Mouse (Mus musculus): ENCODE data around the gene Ankrd13a.

Gene Ankrd13a

DNA sequence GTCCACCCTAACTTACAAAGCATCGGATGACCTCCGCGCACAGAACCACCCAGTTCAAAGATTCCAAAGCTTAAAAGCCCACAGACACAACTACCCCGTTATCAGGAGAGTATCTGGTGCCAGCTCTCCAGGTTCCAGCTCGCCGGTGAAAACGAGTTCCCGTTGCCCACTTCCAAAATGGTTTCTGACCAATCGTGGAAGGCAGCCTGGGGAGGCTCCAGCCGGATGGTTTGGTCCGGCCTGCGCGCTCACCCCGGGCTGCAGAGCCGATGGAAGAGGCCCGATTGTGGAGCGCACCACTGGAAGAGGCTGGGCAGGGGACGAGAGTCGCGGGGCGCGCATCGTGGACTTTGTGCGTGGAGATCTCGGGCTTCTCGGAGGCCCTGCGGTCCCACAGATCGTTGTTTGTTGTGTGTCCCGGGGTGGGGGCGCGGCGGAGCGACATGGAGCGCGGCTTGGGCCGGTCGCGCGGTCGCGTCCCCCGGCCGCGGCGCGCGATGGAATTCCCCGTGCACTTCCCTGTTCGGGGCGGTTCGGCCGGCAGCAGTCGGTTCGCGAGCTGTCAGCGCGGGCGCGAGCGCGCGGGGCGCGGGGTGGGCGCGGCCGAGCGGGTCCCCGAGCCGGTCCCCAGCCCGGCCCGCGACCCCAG lies at the start of gene Ankrd13a:
TSS of gene Ankrd13a (plus strand) at position 275 of the 649 bp plus-strand sequence.
- peak; percentile 89 to 91 for DNase-seq (ENCODE audit: low spot score in 2 of 2)

DNA sequence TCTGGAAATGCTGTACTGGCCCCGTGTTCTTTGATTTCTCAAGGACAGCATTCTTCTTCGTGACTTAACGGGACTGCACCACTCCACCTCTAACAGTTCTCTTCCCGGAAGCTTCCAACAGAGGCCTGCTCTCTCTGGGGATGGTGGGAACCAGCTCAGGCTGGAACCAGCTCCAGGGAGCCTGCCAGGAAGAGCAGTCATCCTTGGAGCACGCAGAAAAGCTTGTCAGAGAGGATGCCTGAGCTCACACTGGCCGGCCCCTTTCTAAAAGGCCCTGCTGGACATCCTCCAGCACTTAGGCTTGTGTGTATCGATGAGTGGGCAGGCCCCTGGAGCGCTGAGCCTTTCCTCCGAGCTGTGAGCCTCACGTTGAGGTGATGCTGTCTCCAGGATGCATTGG lies 46.3 kb upstream of the Ankrd13a start:
- DNase-seq (ENCODE audit: low spot score in 2 of 2), result no peak

DNA sequence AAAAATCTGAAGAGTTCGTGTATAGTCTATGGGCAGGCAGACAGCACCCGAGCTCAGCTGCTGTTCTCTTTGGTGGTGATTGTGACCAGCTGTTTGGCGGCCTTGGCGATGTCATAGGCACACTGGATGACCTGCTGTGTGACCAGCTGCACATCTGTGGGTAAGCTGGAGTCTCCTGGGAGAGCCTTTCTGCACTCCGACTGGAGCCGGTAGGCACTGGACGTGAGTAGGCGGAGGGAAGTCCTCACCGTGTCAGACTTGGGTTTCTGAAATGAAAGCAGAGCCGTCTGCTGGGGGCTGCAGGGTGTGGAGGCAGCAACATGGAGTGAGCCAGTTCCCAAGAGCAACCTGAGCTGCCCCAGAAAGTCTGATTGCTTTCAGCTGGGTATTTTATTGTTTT lies 44.3 kb upstream of the Ankrd13a start:
- no peak for DNase-seq (ENCODE audit: low spot score in 2 of 2)

DNA sequence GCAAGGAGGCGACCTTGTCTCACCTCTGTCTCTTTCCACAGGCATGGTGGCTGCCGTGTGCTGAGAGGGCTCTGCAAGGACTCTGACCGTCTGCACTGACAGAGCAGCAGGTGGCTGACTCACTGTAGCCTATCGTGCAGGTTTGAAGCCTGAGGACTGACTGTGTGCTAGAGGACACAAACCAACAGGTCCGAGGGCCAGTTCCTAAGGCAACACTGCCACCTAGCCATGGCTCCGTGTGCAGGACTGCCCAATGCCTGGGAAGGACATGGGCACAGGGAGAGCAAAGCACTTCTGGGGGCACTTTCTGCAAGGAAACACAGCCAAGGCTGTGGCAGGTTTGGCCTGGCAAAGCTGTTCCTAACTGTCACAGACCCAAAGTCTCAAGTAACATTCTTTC lies 43.0 kb upstream of the Ankrd13a start:
- DNase-seq (ENCODE audit: low spot score in 2 of 2), result no peak

DNA sequence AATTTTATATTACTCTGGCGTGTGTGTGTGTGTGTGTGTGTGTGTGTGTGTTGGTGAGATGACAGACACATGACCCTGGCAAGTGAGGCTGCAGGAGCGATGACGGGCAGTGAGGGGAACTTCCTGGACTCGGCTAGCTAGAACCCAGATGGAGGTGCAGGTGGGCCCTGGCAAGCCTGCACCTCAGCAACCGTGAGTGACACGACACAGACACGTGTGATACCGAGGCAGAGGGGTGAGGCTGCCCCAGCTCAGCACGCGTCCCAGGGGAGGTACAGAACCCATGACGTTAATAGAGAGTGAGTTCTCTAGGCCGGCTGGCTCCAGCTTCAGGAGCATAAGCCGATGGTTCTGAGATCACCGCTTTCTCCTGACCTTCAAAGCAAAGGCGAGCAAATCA lies 42.5 kb upstream of the Ankrd13a start:
- DNase-seq (ENCODE audit: low spot score in 2 of 2), result no peak

DNA sequence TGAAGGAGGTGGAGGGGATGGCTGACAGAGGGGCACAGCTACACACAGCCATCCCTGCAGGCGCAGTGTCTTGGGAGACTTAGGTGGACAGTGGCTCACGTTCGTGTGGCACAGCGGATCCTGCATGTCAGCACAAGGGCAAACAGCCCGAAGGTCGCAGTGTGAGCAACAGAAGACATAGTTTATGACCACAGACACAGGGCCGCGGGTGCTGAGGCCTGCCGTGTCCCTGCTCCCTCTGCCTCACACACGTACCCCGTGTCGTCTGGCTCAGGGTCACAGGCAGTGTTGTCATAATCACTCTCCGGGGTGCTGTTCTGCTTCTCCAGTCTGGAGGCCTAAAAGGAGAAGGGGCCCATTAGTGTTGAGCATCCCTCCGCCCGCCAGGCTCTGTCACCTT lies 40.9 kb upstream of the Ankrd13a start:
- no peak for DNase-seq (ENCODE audit: low spot score in 2 of 2)

DNA sequence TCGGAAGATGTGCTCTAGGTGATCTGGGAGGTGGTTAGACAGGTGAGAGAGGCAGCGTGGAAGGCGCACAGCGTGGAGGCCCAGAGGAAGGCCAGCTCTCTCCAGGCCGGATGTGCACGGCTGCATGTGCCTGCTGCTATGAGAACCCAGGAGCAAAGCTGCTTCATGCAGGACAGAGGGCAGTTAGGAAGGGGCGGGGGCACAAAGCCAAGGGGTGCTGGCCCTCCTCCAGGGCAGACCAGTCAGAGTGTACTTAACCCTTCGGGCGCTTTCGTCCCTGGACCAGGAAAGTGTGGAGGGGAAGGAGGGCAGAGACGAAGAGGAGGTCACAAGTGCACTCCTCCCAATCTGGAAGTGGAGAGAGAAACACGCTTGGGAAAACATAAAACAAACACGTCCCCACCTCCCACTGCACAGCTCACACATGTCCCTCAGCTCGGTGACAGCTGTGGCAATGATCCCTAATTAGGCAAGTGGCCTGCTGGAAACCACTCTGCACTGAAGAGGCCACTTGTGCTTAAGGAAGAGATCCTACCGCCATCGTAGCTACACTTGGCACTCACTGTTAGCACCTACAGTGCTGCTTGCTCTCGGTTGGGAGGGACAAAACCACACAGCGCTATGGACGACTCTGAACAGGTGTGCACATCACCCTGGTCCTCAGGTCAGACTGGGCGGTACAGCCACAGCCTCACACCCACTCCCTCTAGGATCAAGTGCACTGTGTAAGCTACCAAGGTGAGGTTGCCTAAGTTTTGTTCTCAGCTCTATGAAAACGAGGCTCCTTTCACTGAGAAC lies 37.2 kb upstream of the Ankrd13a start:
- no peak for DNase-seq (ENCODE audit: low spot score in 2 of 2)

DNA sequence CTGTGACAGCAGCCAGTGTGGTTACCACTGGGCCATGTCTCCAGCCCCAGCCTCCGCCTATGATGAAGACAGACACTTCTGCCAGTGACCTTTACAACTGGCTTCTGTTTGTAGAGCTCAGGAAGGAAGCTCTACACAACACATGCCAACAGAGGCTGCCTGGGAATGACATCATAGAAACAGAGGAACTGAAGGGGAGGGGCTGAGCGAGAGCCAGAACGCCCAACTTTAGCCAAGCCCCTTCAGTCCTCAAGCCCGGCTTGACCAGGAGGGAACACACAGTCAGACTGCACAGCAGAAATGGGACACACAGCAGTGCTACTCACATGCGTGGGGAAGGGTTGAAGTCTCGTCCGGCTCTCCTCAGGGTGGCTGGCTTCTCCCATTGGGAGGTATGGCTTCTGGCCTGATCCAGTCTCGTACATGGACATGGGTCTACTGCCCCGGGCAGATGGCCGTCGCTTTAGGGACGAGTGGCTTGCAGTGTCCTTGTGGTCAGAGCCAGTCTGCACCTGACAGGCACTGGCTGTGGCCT lies 35.7 kb upstream of the Ankrd13a start:
- DNase-seq (ENCODE audit: low spot score in 2 of 2), result no peak

DNA sequence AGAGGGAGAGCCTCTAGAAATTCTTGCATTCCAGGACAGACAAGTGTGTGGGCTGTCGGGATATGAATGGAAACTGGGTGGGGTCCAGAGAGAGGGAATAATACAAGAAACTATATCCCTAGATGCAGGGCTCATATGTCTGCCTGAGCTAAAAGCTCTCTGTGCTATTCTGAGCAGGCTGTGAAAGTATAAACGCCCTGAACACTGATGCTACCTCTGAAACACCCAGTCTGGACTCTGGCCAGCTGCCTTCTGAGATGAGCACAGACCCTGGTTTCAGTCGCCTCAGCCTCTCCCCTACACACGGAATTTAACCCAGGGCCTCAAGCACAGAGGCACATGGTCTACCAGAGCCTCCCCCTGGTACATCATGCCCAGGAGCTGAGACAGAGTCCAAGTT lies 33.9 kb upstream of the Ankrd13a start:
- no peak for DNase-seq (ENCODE audit: low spot score in 2 of 2)

DNA sequence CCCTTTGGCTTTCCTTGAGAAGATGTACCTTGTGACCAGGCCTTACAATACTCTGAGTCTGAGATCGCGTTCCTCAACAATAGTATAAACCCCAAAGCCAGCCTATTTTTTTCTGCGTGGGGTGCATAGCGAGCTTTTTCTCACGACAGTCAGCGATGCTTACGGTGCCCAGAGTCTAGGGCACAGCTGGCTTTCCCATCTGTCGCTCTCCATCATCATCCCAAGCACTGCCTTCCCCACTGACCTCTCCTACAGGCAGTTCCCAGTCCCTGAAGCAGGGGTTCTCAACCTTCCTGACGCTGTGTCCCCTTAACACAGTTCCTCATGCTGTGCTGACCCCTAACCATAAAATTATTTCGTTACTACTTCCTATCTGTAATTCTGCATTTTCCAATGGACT lies 31.9 kb upstream of the Ankrd13a start:
- no peak for DNase-seq (ENCODE audit: low spot score in 2 of 2)

DNA sequence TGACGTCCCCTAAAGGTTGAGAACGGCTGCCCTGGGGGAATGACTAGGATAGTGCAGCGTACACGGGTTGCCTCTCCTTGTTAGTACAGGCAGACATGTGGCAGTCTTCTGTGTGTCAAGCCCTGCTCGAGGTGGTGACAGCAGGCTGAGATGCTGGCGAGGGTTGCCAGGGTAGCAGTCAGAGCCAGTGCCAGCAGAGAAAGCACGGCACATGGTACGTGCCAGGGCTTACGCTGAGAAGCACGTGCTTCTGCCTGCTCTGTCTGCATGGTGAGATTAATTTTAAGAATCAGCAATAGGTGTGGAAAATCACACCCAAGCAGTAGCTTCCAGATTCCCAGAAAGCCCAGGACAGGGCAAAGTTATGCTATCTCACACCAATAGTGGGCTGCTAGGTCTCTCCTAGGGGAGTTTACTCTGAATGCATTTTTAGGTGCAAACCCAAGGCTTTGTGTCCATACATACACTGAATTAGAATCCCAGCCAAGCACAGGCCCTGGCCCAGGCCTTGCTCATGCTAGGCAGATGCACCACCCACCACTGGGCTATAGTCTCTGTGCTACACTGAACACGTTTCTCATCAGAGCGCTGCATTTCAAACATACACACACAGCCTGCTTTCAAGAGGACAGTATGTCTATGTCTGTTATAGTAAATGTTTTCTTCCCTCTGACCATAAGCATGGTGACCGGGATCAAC lies 31.3 kb upstream of the Ankrd13a start:
- DNase-seq (ENCODE audit: low spot score in 2 of 2), result no peak

DNA sequence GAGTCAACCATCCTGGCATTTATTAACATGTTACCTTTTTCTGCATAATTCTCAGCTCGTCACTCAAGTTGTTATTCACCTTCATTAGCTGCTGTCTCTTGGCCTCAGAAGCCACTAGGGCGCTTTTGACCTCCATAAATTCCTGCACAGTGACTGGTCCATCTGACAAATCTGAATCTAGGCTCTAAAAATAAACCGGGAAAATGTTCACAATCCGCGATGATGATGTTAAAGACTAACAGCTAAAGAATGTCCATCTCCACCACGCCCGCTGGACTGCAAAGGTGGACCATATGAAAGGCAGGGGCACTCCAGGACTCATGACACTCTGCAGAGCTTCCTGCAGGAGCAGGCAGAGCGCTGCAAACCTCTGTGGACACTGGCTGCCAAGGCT lies 30.8 kb upstream of the Ankrd13a start:
- DNase-seq (ENCODE audit: low spot score in 2 of 2), result no peak

DNA sequence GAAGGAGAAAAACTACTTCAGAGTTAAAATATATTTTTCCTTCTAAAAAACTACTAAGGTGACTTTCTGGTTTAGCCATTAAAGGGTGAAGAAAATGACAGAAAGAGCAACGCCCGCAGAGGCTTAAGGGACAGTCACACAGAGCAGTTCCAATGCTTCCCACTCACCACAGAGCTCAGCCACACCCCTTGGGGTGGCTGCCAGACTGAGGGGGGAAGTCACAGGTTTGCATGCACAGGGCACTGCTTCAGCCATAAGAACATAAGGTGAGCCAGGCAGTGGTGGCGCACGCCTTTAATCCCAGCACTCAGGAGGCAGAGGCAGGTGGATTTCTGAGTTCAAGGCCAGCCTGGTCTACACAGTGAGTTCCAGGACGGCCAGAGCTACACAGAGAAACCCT lies 28.9 kb upstream of the Ankrd13a start:
- DNase-seq (ENCODE audit: low spot score in 2 of 2), result peak; percentile 43 to 46

DNA sequence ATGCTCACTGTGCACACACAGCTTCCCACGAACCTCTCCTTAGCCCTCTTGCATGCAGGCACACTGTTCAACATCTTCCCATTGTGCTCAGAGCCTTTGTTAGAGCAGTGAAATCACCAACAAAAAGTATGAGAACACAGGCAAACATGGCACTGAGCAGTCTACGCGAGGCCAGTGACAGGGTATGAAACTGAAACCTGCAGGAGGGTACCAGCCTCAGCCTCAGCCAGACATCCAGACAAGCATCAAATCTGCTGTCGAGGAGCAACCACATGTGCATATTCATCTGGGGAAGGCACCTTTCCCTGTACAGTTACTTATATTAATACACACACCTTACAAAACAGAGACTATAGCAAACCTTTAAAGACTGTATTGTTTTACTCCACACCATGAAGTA lies 27.6 kb upstream of the Ankrd13a start:
- DNase-seq (ENCODE audit: low spot score in 2 of 2), result no peak

DNA sequence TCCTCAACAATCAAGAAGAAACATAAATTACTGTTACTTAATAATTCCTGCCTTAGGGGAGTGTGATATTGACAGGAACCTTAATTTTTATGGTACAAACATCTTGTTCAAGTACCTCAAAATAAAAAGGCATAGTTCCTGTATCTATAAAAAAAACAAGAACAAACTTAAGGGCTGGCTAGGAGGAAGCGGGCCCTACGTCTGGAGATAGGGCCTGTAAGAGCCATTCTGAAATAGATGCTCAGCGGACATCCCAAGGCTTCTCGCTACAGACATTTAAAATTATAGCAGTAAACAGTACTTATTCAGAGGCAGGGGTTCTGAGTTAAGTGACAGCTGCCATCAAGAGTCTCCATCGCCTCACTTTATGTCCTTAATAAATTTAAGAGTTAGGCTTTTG lies 27.0 kb upstream of the Ankrd13a start:
- DNase-seq (ENCODE audit: low spot score in 2 of 2), result peak in 1 of 2 experiments; percentile 40

DNA sequence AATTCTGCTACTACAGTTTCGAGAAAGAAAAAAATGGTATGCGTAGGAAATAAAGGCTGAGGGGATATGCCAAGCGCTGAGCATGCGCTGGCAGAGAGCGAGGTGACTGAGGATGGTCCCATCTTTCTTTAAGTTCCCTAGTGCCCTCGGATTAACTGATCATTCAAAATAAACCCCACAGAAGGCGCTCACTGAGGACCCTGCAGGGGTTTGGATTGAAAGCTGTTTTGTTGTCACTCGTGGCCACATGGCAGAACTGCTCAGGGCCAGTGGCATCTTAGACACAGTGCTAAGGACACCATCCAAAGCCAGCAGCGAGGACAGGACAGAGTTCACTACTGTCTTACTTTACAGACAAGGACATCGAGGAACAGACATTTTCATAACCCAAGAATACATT lies 24.2 kb upstream of the Ankrd13a start:
- no peak for DNase-seq (ENCODE audit: low spot score in 2 of 2)

DNA sequence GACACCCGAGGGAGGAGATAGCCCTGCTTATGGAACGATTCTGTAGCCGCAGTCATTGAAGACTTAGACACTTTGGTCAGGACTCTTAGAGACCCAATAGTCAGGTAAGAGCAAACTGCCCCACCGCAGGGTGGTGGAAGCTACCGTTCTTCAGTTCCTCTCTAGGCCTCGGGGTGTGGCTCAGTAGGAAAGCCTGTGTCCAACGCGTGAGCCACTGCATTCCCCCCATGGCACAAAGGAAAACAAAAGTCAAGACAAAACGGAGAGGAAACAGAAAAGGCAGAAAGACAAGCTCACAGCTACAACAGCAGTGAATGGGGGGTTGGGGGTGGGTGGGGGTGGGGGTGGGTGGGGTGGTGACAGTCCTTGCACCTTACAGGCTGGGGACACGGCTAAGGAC lies 22.1 kb upstream of the Ankrd13a start:
- DNase-seq (ENCODE audit: low spot score in 2 of 2), result no peak

DNA sequence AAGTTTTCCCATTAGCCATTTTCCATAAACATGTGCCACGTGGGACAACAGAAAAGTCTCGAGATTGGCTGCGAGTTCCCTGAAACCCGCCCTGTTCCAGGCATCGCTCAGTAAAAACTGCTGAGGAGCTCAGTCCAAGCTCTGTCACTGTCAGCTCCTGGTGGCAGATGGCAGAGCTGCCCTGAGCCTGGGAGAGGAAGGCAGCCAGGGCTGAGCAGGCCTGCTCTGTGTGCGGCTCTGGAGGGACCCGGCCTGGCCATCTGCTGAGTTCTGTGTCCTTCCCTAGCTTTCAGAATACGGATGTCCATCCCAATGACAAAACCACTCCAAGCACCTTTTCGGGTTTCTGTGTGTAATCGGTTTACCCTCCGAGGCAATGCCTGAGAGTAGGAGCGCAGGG lies 21.1 kb upstream of the Ankrd13a start:
- DNase-seq (ENCODE audit: low spot score in 2 of 2), result no peak

DNA sequence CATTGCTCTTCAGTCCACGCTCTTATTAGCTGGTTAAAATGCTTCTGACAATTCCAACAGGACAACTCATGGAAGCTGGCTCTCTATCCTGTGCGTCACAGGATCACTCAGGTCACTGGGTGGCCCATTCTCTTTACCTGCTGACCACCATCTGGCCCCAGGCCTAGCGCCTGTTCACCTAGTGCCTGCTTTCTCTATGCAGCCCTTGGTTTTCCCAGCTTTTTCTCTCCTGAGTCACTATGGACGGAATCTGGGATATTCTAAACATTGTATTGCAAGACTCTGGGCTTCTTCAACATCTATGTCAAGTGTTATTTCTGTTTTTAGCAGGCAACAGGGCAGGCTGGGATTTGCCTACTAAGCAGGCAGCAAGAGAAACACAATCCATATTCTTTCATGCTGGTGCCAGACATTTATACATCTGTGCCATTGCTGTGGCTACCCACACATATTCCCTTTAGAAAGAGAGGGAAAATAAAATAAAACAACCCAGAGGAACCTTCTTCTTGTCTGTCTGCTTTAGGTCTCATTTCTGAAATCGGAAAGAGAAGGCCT lies 14.9 kb upstream of the Ankrd13a start:
- no peak for DNase-seq (ENCODE audit: low spot score in 2 of 2)

DNA sequence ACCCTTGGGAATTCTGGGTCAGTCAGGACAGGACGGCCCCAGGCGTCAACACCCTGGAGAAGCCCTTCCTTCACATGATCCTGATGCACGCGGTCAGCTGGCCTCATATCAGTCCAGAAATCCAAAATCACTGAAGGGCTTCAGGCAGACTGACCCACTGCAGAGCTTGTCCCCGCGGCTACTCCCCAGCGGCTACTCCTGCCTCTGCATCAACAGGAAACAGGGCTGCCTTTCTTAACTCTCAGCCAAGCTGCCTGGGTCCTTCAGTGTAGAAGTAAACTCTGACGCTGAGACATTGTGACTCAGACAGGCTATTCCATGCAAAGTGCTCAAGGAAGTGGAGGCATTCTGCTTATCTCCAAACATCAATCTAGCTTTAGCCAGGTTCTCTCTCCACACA lies 12.5 kb upstream of the Ankrd13a start:
- DNase-seq (ENCODE audit: low spot score in 2 of 2), result no peak

DNA sequence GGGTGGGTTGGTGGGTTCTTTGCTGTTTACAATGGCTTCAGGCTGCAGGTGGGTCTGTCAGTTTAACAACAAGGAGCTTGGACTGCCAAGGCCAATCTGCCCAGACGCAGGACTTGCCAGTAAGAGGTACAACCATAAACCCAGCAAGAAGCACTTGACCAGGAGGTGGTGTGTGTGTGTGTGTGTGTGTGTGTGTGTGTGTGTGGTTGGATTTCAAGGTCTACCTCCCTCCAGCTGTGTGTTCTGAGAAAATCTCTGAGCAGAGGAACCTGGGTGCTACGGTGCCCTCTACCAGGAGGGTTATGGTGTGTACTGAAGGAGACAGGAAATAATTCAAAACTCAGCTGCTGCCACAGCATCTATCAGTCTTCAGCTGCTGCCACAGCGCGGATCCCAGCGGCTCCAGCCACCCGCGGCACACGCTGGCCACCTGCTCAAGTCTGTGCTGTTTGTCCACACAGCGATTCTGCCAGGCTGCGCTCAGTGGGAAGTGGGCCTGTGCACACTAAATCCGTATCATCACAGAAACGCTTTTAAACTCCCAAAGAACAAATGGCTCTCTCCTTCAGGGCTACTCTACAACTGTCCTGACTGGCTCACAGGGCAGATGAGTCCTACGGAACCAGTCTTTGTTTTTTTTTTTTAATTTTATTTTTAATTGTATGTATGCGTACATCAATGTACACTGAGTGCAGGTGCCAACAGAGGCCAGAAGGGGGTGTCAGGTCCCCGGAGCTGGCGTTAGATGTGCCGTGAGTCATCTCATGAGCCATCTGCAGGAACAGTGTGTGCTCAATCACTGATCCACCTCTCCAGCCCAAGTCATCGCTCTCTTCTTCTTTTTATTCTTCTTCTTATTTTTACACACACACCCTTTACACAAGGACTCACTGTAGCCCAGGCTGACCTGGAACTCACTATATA lies 9.4 kb upstream of the Ankrd13a start:
- no peak for DNase-seq (ENCODE audit: low spot score in 2 of 2)

Measured in spleen, postnatal 36 days (tissue).